Mouse (Mus musculus) heart, adult 11 months (tissue): Measurements from ENCODE around the gene Zfyve9.

Experiments used
- DNase-seq: peaks from one replicate; pipeline ENCODE4 v3.0.0; 2022

The Zfyve9 gene

GRCm38 (mm10) chr4:108608651-108609050 lies 171.9 kb downstream of the Zfyve9 start:
- peak; percentile 61 for DNase-seq

GRCm38 (mm10) chr4:108601870-108602269 lies 178.7 kb downstream of the Zfyve9 start:
- DNase-seq: no peak

DNA sequence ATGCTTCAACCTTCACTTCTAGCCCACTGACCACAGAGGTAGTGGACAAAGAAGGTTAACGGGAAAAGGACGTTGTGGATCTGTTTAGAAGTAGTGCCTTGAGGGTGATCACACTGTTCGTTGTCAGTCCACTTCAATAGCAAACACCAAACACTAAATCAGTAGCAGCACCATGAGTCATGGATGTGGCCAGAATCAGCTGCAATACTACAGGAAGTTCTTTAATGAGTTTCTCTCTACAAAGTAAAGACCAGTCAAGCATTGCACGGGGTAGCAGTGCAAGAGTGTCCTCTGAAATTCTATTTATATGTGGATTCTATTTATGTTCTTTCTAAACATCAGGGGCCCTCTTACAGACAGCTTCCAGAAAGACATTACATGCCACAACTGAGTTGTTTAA lies 182.3 kb downstream of the Zfyve9 start:
- DNase-seq: no peak

DNA sequence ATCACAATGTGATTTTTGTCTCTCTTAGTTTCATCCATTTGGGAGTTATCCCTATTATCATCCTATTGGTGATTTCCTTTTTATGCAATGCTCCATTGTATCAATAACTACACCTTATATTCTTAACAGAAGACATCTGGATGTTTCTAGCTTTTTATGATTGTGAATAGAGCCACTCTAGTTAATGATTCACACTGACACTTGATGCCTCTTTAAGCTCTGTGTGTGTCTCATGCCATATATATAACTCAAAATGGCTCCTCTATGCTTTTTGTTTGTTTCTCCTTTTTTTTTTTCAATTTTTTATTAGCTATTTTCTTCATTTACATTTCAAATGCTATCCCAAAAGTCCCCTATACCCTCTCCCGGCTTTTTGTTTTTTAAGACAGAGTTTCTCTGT lies 184.8 kb downstream of the Zfyve9 start:
- DNase-seq: no peak

- no peak for DNase-seq
Observed at GRCm38 (mm10) chr4:108593376-108593775, 187.2 kb downstream of the Zfyve9 start.
